Comparison of ENCODE assay signal across 8 mouse cellular contexts in the genomic region with DNA sequence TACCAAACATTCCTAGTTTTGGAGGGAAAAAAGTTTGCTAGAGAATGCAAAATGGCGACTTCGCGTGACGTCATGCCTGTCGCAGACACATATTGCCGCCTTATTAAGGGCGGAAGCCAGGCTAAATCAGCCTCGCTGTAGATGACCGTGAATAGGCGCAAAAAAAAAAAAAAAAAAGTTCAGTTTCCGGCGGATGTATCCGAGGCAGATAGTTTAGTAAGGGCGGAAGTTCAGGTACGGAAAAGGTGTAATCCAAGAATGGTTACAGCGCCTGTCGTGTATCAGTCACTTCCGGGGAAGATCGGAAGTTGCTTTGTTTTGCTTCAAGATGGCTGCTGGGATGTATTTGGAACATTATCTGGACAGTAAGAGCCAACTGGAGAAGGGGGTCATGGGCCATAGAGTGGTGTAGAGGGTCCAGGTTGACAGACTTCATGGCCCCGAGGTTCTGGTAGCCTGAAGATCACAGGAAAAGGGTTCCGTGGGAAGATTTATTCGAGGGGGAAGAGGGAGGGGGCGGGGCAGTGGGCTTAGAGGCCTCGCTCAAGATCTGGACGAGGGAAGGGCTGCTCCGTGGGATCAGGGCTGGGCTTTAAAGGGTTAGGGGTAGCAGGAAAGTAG. TPM values are rescaled to one million over a fixed set of nuclear protein-coding genes. Genes with fewer than 3 reads are reported as not detected.
DNase-seq lines count a peak whose midpoint lies in the region; ATAC-seq lines count a peak whose summit lies in the region.

Ing4 (plus strand) TSS at position 228 of the 621 bp plus-strand sequence.

- ATAC-seq in megakaryocyte progenitor cell, adult 5-6 weeks (replicated peaks; ENCODE audit: poor library complexity), result peak; percentile 91

- peak; percentile 99 for DNase-seq in adipocyte (ENCODE audit: low spot score)
- peak; percentile 99 for DNase-seq in embryo, embryonic 10 days (ENCODE audit: low spot score)
- peak; percentile 84 for DNase-seq in gastrocnemius, postnatal 10 days
- DNase-seq in induced T-regulatory cell, adult 2 months (ENCODE audit: low read depth), result peak; percentile 98
- peak; percentile 90 to 91 for DNase-seq in left cerebral cortex, adult 9 months (ENCODE audit: low spot score in 2 of 2)
- DNase-seq in right cerebral cortex, postnatal 14 days, result peak; percentile 90
- peak; percentile 85 to 91 for DNase-seq in urinary bladder, postnatal 36 days (ENCODE audit: low spot score in 2 of 2)

RNA-seq across cellular contexts. Expression of gene Ing4, which starts in this region (rescaled TPM):
- total RNA-seq in gastrocnemius, postnatal 10 days (2021), result 10 to 100 TPM; 33.4 to 42.7 TPM
- total RNA-seq in megakaryocyte progenitor cell, adult 5-6 weeks (2015), result 22.8 and 25.2 TPM in 2 replicates
- total RNA-seq in megakaryocyte progenitor cell, adult 5-6 weeks (2017), result 44.4 and 49.8 TPM in 2 replicates

Comparison
In these comparisons a context has a peak if more than half of its experiments do, and no peak if none do; other contexts are left out.
1. Peak in every context shown above with its lines: DNase-seq and ATAC-seq.